Mouse (Mus musculus) CH12.LX (cell line): Measurements from ENCODE around the gene Atg4d. TPM values are rescaled to one million over a fixed set of nuclear protein-coding genes. Genes with fewer than 3 reads are reported as not detected.

ENCODE experiments used
- DNase-seq: peaks from one replicate; pipeline ENCODE4 v3.0.0-alpha.2; 2013; ENCODE audit errors: extremely low read depth
- H3K27ac ChIP-seq: 2 replicates; pipeline ENCODE4 v1.5.1; 2012; ENCODE audit warnings: low read depth, mild to moderate bottlenecking, control low read depth, moderate library complexity; ENCODE audit not compliant: insufficient read depth
- H3K27me3 ChIP-seq: replicated peaks from 2 replicates; pipeline ENCODE3; 2012; ENCODE audit warnings: inconsistent platforms
- H3K36me3 ChIP-seq, 2 experiments: replicated peaks in 1 of 2; 2 replicates each; pipeline versions ENCODE3 to v1.6.1; 2012; ENCODE audit warnings: inconsistent platforms in 1 of 2, low read length in 1 of 2, mild to moderate bottlenecking in 1 of 2, mixed read lengths in 1 of 2, moderate library complexity in 1 of 2; ENCODE audit not compliant: control insufficient read depth in 1 of 2, insufficient read depth in 1 of 2
- H3K4me1 ChIP-seq, 2 experiments: 2 replicates each; pipeline ENCODE4 v1.6.1; 2012; ENCODE audit warnings: inconsistent platforms in 1 of 2, moderate library complexity in 1 of 2; ENCODE audit not compliant: insufficient read depth in 2 of 2, control insufficient read depth in 1 of 2
- H3K4me2 ChIP-seq: 2 replicates; pipeline ENCODE4 v1.6.1; 2012; ENCODE audit warnings: low read depth, mild to moderate bottlenecking, control low read depth; ENCODE audit not compliant: poor library complexity, insufficient read depth, severe bottlenecking
- H3K4me3 ChIP-seq, 3 experiments: fragments of 150-350 bp in 1 of 3; sonication (generic) in 1 of 3; replicated peaks in 1 of 3; 2 replicates each; pipeline versions ENCODE3 to v1.5.1; 2011 to 2012; ENCODE audit warnings: low read depth in 2 of 3, low read length in 2 of 3, mild to moderate bottlenecking in 2 of 3, moderate library complexity in 2 of 3, control low read depth in 1 of 3, improper control_type of control experiment in 1 of 3, inconsistent platforms in 1 of 3, mixed read lengths in 1 of 3; ENCODE audit not compliant: poor library complexity in 1 of 3
- H3K79me2 ChIP-seq: replicated peaks from 2 replicates; pipeline ENCODE4 v1.6.1; 2012; ENCODE audit warnings: mild to moderate bottlenecking, moderate library complexity; ENCODE audit not compliant: control insufficient read depth, poor library complexity, insufficient read depth, severe bottlenecking; ENCODE audit errors: extremely low read depth
- H3K9ac ChIP-seq: 2 replicates; pipeline ENCODE4 v1.6.1; 2012; ENCODE audit warnings: low read depth, mild to moderate bottlenecking, control low read depth, moderate library complexity; ENCODE audit not compliant: insufficient read depth
- H3K9me3 ChIP-seq: replicated peaks from 2 replicates; pipeline ENCODE3; 2012; ENCODE audit warnings: low read length, inconsistent platforms, mixed read lengths
- BHLHE40 ChIP-seq: IDR thresholded peaks from 2 replicates; pipeline ENCODE4 v1.6.1; 2011; ENCODE audit warnings: mild to moderate bottlenecking, low read depth, low read length, improper control_type of control experiment
- CHD2 ChIP-seq: IDR thresholded peaks from 2 replicates; pipeline ENCODE4 v1.6.1; 2011; ENCODE audit warnings: low read length, improper control_type of control experiment
- CTCF ChIP-seq, 2 experiments: IDR thresholded peaks in 1 of 2; conservative IDR thresholded peaks in 1 of 2; 2 replicates each; pipeline ENCODE4 v1.5.1; 2011 to 2012; ENCODE audit warnings: low read depth in 2 of 2, low read length in 2 of 2, improper control_type of control experiment in 1 of 2, inconsistent platforms in 1 of 2, mild to moderate bottlenecking in 1 of 2, moderate library complexity in 1 of 2
- ELF1 ChIP-seq: IDR thresholded peaks from 2 replicates; pipeline ENCODE4 v1.6.1; 2014; ENCODE audit warnings: low read depth, mild to moderate bottlenecking, inconsistent platforms, low read length, improper control_type of control experiment
- HCFC1 ChIP-seq: IDR thresholded peaks from 2 replicates; pipeline ENCODE4 v1.6.1; 2012; ENCODE audit warnings: low read depth, mild to moderate bottlenecking, inconsistent platforms, low read length, improper control_type of control experiment
- IRF4 ChIP-seq: IDR thresholded peaks from 2 replicates; pipeline ENCODE4 v1.6.1; 2014; ENCODE audit warnings: low read depth, mild to moderate bottlenecking, inconsistent platforms, low read length, improper control_type of control experiment
- JUND ChIP-seq: conservative IDR thresholded peaks from 2 replicates; pipeline ENCODE4 v1.6.1; 2011; ENCODE audit warnings: low read depth, low read length, improper control_type of control experiment
- KAT2A ChIP-seq: IDR thresholded peaks from 2 replicates; pipeline ENCODE4 v1.6.1; 2012; ENCODE audit warnings: low read length, improper control_type of control experiment, inconsistent platforms; ENCODE audit not compliant: insufficient replicate concordance
- MAFK ChIP-seq: IDR thresholded peaks from 2 replicates; pipeline ENCODE4 v1.6.1; 2011; ENCODE audit warnings: low read length, improper control_type of control experiment; ENCODE audit not compliant: insufficient replicate concordance
- MAZ ChIP-seq: IDR thresholded peaks from 2 replicates; pipeline ENCODE4 v1.6.1; 2012; ENCODE audit warnings: low read depth, mild to moderate bottlenecking, inconsistent platforms, low read length, improper control_type of control experiment, moderate library complexity
- MXI1 ChIP-seq: IDR thresholded peaks from 2 replicates; pipeline ENCODE4 v1.6.1; 2011; ENCODE audit warnings: mild to moderate bottlenecking, low read depth, low read length, improper control_type of control experiment
- NELFE ChIP-seq: IDR thresholded peaks from 2 replicates; pipeline ENCODE4 v1.6.1; 2011; ENCODE audit warnings: low read depth, low read length, improper control_type of control experiment
- NRF1 ChIP-seq: IDR thresholded peaks from 2 replicates; pipeline ENCODE4 v1.6.1; 2014; ENCODE audit warnings: low read depth, mild to moderate bottlenecking, inconsistent platforms, low read length, improper control_type of control experiment, moderate library complexity
- POLR2A ChIP-seq: IDR thresholded peaks from 2 replicates; pipeline ENCODE4 v1.6.1; 2011; ENCODE audit warnings: low read depth, mild to moderate bottlenecking, improper control_type of control experiment, low read length
- RAD21 ChIP-seq: IDR thresholded peaks from 2 replicates; pipeline ENCODE4 v1.6.1; 2011; ENCODE audit warnings: low read depth, mild to moderate bottlenecking, low read length, improper control_type of control experiment, moderate library complexity
- RCOR1 ChIP-seq: conservative IDR thresholded peaks from 2 replicates; pipeline ENCODE4 v1.6.1; 2012; ENCODE audit warnings: low read depth, mild to moderate bottlenecking, inconsistent platforms, low read length, improper control_type of control experiment
- SIN3A ChIP-seq: IDR thresholded peaks from 2 replicates; pipeline ENCODE4 v1.6.1; 2012; ENCODE audit warnings: low read length, improper control_type of control experiment, inconsistent platforms
- SMC3 ChIP-seq: IDR thresholded peaks from 2 replicates; pipeline ENCODE4 v1.6.1; 2011; ENCODE audit warnings: low read depth, low read length, improper control_type of control experiment
- TBP ChIP-seq: conservative IDR thresholded peaks from 2 replicates; pipeline ENCODE4 v1.6.1; 2011; ENCODE audit warnings: low read depth, low read length, improper control_type of control experiment
- TCF12 ChIP-seq: IDR thresholded peaks from 2 replicates; pipeline ENCODE4 v1.6.1; 2014; ENCODE audit warnings: low read depth, mild to moderate bottlenecking, inconsistent platforms, low read length, improper control_type of control experiment
- USF2 ChIP-seq: conservative IDR thresholded peaks from 2 replicates; pipeline ENCODE4 v1.6.1; 2011; ENCODE audit warnings: low read depth, low read length, improper control_type of control experiment
- ZC3H11A ChIP-seq: IDR thresholded peaks from 2 replicates; pipeline ENCODE4 v1.6.1; 2012; ENCODE audit warnings: low read depth, mild to moderate bottlenecking, inconsistent platforms, low read length, improper control_type of control experiment
- ZKSCAN1 ChIP-seq: IDR thresholded peaks from 2 replicates; pipeline ENCODE4 v1.6.1; 2012; ENCODE audit warnings: low read depth, inconsistent platforms, low read length, improper control_type of control experiment, borderline replicate concordance
- ZMIZ1 ChIP-seq: IDR thresholded peaks from 2 replicates; pipeline ENCODE4 v1.6.1; 2012; ENCODE audit warnings: low read depth, mild to moderate bottlenecking, inconsistent platforms, low read length, improper control_type of control experiment
- dilution Hi-C: fragments of 300-500 bp; cut with MboI; formaldehyde crosslinking; loops from 2 replicates; pipeline ENCODE4 v1.14.3; 2020; ENCODE audit warnings: low sequenced_read_pairs; ENCODE audit not compliant: extremely low pct_unique_long_range_greater_than_20kb, extremely low pct_ligation_motif_present
- in situ Hi-C: fragments of 300-500 bp; cut with MboI; formaldehyde crosslinking; loops from 3 replicates; pipeline ENCODE4 v1.14.3; 2019; ENCODE audit warnings: low sequenced_read_pairs, low pct_ligation_motif_present, low pct_unique_long_range_greater_than_20kb, mixed read lengths
- polyA plus RNA-seq: library from polyadenylated mRNA; unstranded; fragments of >175 nt; gene quantifications from 2 replicates; pipeline ENCODE4 v1.2.1, GENCODE M21; 2012; ENCODE audit warnings: low read depth; ENCODE audit not compliant: insufficient read length
- total RNA-seq, 2 experiments: library from RNA; depleted of rRNA; stranded (reverse); fragments of 300-350 nt in 1 of 2; fragments of >200 nt in 1 of 2; gene quantifications; 2 replicates each; pipeline ENCODE4 v1.2.3; 2012 to 2014

Gene Atg4d
- total and polyA plus RNA-seq, 3 experiments: 7.7 to 14.3 (median 10.3) TPM

GRCm38 (mm10) chr9:21313394-21313793 is 48.3 kb downstream of the Atg4d start:
- Histone ChIP-seq H3K9me3 (no peaks in the 10 kb centered on the region), H3K4me1 (peaks cover 5 to 26% of the 10 kb centered on the region in 2 experiments), H3K4me3 (no peak overlapping the region), H3K4me2 (no peak overlapping the region), H3K27me3 (no peaks in the 10 kb centered on the region), H3K27ac (no peak overlapping the region), H3K36me3 (no peaks in the 10 kb centered on the region), H3K9ac (no peak overlapping the region), H3K79me2 (no peaks in the 10 kb centered on the region)
- DNase-seq: peak; percentile 85
- in situ Hi-C loops (loop anchor here (5.0 kb wide), 1 partner anchor 39 kb away; no protein-coding TSS in a partner anchor), dilution Hi-C loops (no loop called here)
- no peak for TF ChIP-seq MAFK
- TF ChIP-seq HCFC1: no peak
- TF ChIP-seq ZKSCAN1: no peak
- TF ChIP-seq RAD21: peak; percentile 94
- TF ChIP-seq RCOR1: no peak
- TF ChIP-seq SMC3: peak; percentile 99
- no peak for TF ChIP-seq BHLHE40
- TF ChIP-seq USF2: no peak
- TF ChIP-seq IRF4: no peak
- TF ChIP-seq MAZ: no peak
- no peak for TF ChIP-seq POLR2A
- TF ChIP-seq CTCF (conservative IDR thresholded peaks at IDR 0.05 in 1 of 2, IDR thresholded peaks at IDR 0.05 in 1 of 2; ENCODE audit: low read depth in 2 of 2, low read length in 2 of 2): peak; percentile 91 to 98
- no peak for TF ChIP-seq CHD2
- peak; percentile 93 for TF ChIP-seq ZC3H11A

GRCm38 (mm10) chr9:21314367-21315140 is 49.5 kb downstream of the Atg4d start:
- Histone ChIP-seq H3K4me3 (no peak overlapping the region), H3K4me1 (peaks cover 2 to 23% of the 10 kb centered on the region in 2 experiments), H3K9me3 (peaks cover under 1% of the 10 kb centered on the region), H3K27ac (no peak overlapping the region), H3K27me3 (no peaks in the 10 kb centered on the region)
- no peak for DNase-seq
- TF ChIP-seq MXI1: no peak
- TF ChIP-seq SMC3: no peak
- TF ChIP-seq SIN3A: no peak
- TF ChIP-seq IRF4: no peak
- TF ChIP-seq NELFE: no peak
- no peak for TF ChIP-seq TBP
- TF ChIP-seq CHD2: no peak
- no peak for TF ChIP-seq ZMIZ1
- TF ChIP-seq TCF12: no peak
- TF ChIP-seq NRF1: no peak
- TF ChIP-seq JUND: no peak
- TF ChIP-seq KAT2A: no peak
- TF ChIP-seq ELF1: no peak
- TF ChIP-seq, all 38 proteins: peak for 0
- in situ Hi-C loops: loop anchor here (5.0 kb wide), 2 partner anchors 38 to 98 kb away; partner anchors contain the start of gene Qtrt1
- Histone ChIP-seq H3K36me3 (no peaks in the 10 kb centered on the region), H3K9ac (no peak overlapping the region), H3K4me2 (no peak overlapping the region), H3K79me2 (no peaks in the 10 kb centered on the region)
- dilution Hi-C loops: no loop called here
